Mouse (Mus musculus): ENCODE results near the gene CK137956. TPM values are rescaled to one million over a fixed set of nuclear protein-coding genes. Genes with fewer than 3 reads are reported as not detected.

Gene CK137956
- polyA plus RNA-seq, 1 experiment: not detected

GRCm38 (mm10) chr4:127937474-127937873 is 33.3 kb downstream of the CK137956 start:
- Histone ChIP-seq H3K27me3 (ENCODE audit: control insufficient read depth, insufficient read depth, insufficient read length) (no peaks in the 10 kb centered on the region), H3K79me2 (ENCODE audit: control insufficient read depth, insufficient read depth) (no peaks in the 10 kb centered on the region), H3K36me3 (ENCODE audit: control insufficient read depth, insufficient read depth) (no peaks in the 10 kb centered on the region), H3K4me3 (no peak overlapping the region), H3ac (ENCODE audit: control insufficient read depth, insufficient read length) (no peak overlapping the region), H3K4me2 (ENCODE audit: low read depth) (no peak overlapping the region)
- TF ChIP-seq MYOG (IDR thresholded peaks at IDR 0.05; ENCODE audit: control insufficient read depth in 1 of 3, insufficient read depth in 1 of 3, insufficient read length in 2 of 3, low read depth in 2 of 3): no peak
- TF ChIP-seq MAX (IDR thresholded peaks at IDR 0.05; ENCODE audit: low read depth): no peak
- TF ChIP-seq TCF12 (IDR thresholded peaks at IDR 0.05; ENCODE audit: insufficient read depth, poor library complexity, severe bottlenecking): no peak
- TF ChIP-seq USF1 (IDR thresholded peaks at IDR 0.05; ENCODE audit: low read depth): no peak
- no peak for TF ChIP-seq CEBPB (IDR thresholded peaks at IDR 0.05; ENCODE audit: insufficient read depth, poor library complexity, severe bottlenecking)
- TF ChIP-seq TCF3 (IDR thresholded peaks at IDR 0.05; ENCODE audit: insufficient read length, low read depth): no peak
- no peak for TF ChIP-seq POLR2A (IDR thresholded peaks at IDR 0.05; ENCODE audit: insufficient read length, low read depth)
- TF ChIP-seq REST (IDR thresholded peaks at IDR 0.05; ENCODE audit: insufficient read depth, insufficient read length): no peak
- no peak for TF ChIP-seq E2F4 (IDR thresholded peaks at IDR 0.05; ENCODE audit: insufficient read depth)
- no peak for TF ChIP-seq POLR2AphosphoS2 (IDR thresholded peaks at IDR 0.05; ENCODE audit: insufficient read length, low read depth)
- no peak for TF ChIP-seq SRF (IDR thresholded peaks at IDR 0.05; ENCODE audit: control insufficient read depth, insufficient read length, low read depth)
- no peak for TF ChIP-seq MYOD1 (IDR thresholded peaks at IDR 0.05; ENCODE audit: control insufficient read depth in 1 of 3, insufficient read length in 2 of 3, low read depth in 2 of 3)

GRCm38 (mm10) chr4:127935369-127935768 is 35.4 kb downstream of the CK137956 start:
- TF ChIP-seq TCF12 (IDR thresholded peaks at IDR 0.05; ENCODE audit: insufficient read depth, poor library complexity, severe bottlenecking) (no peak), POLR2AphosphoS2 (IDR thresholded peaks at IDR 0.05; ENCODE audit: insufficient read length, low read depth) (no peak), MYOD1 (IDR thresholded peaks at IDR 0.05; ENCODE audit: control insufficient read depth in 1 of 3, insufficient read length in 2 of 3, low read depth in 2 of 3) (no peak), REST (IDR thresholded peaks at IDR 0.05; ENCODE audit: insufficient read depth, insufficient read length) (no peak), USF1 (IDR thresholded peaks at IDR 0.05; ENCODE audit: low read depth) (no peak), MYOG (IDR thresholded peaks at IDR 0.05; ENCODE audit: control insufficient read depth in 1 of 3, insufficient read depth in 1 of 3, insufficient read length in 2 of 3, low read depth in 2 of 3) (no peak), SRF (IDR thresholded peaks at IDR 0.05; ENCODE audit: control insufficient read depth, insufficient read length, low read depth) (no peak), TCF3 (IDR thresholded peaks at IDR 0.05; ENCODE audit: insufficient read length, low read depth) (no peak), POLR2A (IDR thresholded peaks at IDR 0.05; ENCODE audit: insufficient read length, low read depth) (no peak), E2F4 (IDR thresholded peaks at IDR 0.05; ENCODE audit: insufficient read depth) (no peak), CEBPB (IDR thresholded peaks at IDR 0.05; ENCODE audit: insufficient read depth, poor library complexity, severe bottlenecking) (no peak), MAX (IDR thresholded peaks at IDR 0.05; ENCODE audit: low read depth) (no peak)
- Histone ChIP-seq H3K36me3 (ENCODE audit: control insufficient read depth, insufficient read depth) (no peaks in the 10 kb centered on the region), H3K4me2 (ENCODE audit: low read depth) (no peak overlapping the region), H3ac (ENCODE audit: control insufficient read depth, insufficient read length) (no peak overlapping the region), H3K27me3 (ENCODE audit: control insufficient read depth, insufficient read depth, insufficient read length) (no peaks in the 10 kb centered on the region), H3K4me3 (no peak overlapping the region), H3K79me2 (ENCODE audit: control insufficient read depth, insufficient read depth) (no peaks in the 10 kb centered on the region)

GRCm38 (mm10) chr4:127913551-127913950 is 57.2 kb downstream of the CK137956 start:
- Histone ChIP-seq H3ac (ENCODE audit: control insufficient read depth, insufficient read length) (no peak overlapping the region), H3K4me2 (ENCODE audit: low read depth) (no peak overlapping the region), H3K4me3 (no peak overlapping the region), H3K36me3 (ENCODE audit: control insufficient read depth, insufficient read depth) (no peaks in the 10 kb centered on the region), H3K27me3 (ENCODE audit: control insufficient read depth, insufficient read depth, insufficient read length) (no peaks in the 10 kb centered on the region), H3K79me2 (ENCODE audit: control insufficient read depth, insufficient read depth) (no peaks in the 10 kb centered on the region)
- TF ChIP-seq CEBPB (IDR thresholded peaks at IDR 0.05; ENCODE audit: insufficient read depth, poor library complexity, severe bottlenecking) (no peak), POLR2A (IDR thresholded peaks at IDR 0.05; ENCODE audit: insufficient read length, low read depth) (no peak), MAX (IDR thresholded peaks at IDR 0.05; ENCODE audit: low read depth) (no peak), MYOD1 (IDR thresholded peaks at IDR 0.05; ENCODE audit: control insufficient read depth in 1 of 3, insufficient read length in 2 of 3, low read depth in 2 of 3) (no peak), TCF12 (IDR thresholded peaks at IDR 0.05; ENCODE audit: insufficient read depth, poor library complexity, severe bottlenecking) (no peak), TCF3 (IDR thresholded peaks at IDR 0.05; ENCODE audit: insufficient read length, low read depth) (no peak), USF1 (IDR thresholded peaks at IDR 0.05; ENCODE audit: low read depth) (no peak), MYOG (IDR thresholded peaks at IDR 0.05; ENCODE audit: control insufficient read depth in 1 of 3, insufficient read depth in 1 of 3, insufficient read length in 2 of 3, low read depth in 2 of 3) (no peak), POLR2AphosphoS2 (IDR thresholded peaks at IDR 0.05; ENCODE audit: insufficient read length, low read depth) (no peak), SRF (IDR thresholded peaks at IDR 0.05; ENCODE audit: control insufficient read depth, insufficient read length, low read depth) (no peak), E2F4 (IDR thresholded peaks at IDR 0.05; ENCODE audit: insufficient read depth) (no peak), REST (IDR thresholded peaks at IDR 0.05; ENCODE audit: insufficient read depth, insufficient read length) (no peak)

- no peaks in the 10 kb centered on the region for H3K36me3 ChIP-seq (ENCODE audit: control insufficient read depth, insufficient read depth)
- no peaks in the 10 kb centered on the region for H3K27me3 ChIP-seq (ENCODE audit: control insufficient read depth, insufficient read depth, insufficient read length)
- no peak for TF ChIP-seq MAX (IDR thresholded peaks at IDR 0.05; ENCODE audit: low read depth)
- no peak for TF ChIP-seq TCF3 (IDR thresholded peaks at IDR 0.05; ENCODE audit: insufficient read length, low read depth)
- TF ChIP-seq MYOD1 (IDR thresholded peaks at IDR 0.05; ENCODE audit: control insufficient read depth in 1 of 3, insufficient read length in 2 of 3, low read depth in 2 of 3): no peak
- no peak for TF ChIP-seq TCF12 (IDR thresholded peaks at IDR 0.05; ENCODE audit: insufficient read depth, poor library complexity, severe bottlenecking)
- no peak for TF ChIP-seq SRF (IDR thresholded peaks at IDR 0.05; ENCODE audit: control insufficient read depth, insufficient read length, low read depth)
- no peak for TF ChIP-seq POLR2AphosphoS2 (IDR thresholded peaks at IDR 0.05; ENCODE audit: insufficient read length, low read depth)
- TF ChIP-seq USF1 (IDR thresholded peaks at IDR 0.05; ENCODE audit: low read depth): no peak
- TF ChIP-seq E2F4 (IDR thresholded peaks at IDR 0.05; ENCODE audit: insufficient read depth): no peak
- no peak for TF ChIP-seq REST (IDR thresholded peaks at IDR 0.05; ENCODE audit: insufficient read depth, insufficient read length)
- no peak for TF ChIP-seq POLR2A (IDR thresholded peaks at IDR 0.05; ENCODE audit: insufficient read length, low read depth)
- no peak for TF ChIP-seq CEBPB (IDR thresholded peaks at IDR 0.05; ENCODE audit: insufficient read depth, poor library complexity, severe bottlenecking)
- TF ChIP-seq MYOG (IDR thresholded peaks at IDR 0.05; ENCODE audit: control insufficient read depth in 1 of 3, insufficient read depth in 1 of 3, insufficient read length in 2 of 3, low read depth in 2 of 3): no peak
- H3K4me3 ChIP-seq: no peak overlapping the region
- H3K4me2 ChIP-seq (ENCODE audit: low read depth): no peak overlapping the region
- H3K79me2 ChIP-seq (ENCODE audit: control insufficient read depth, insufficient read depth): no peaks in the 10 kb centered on the region
- H3ac ChIP-seq (ENCODE audit: control insufficient read depth, insufficient read length): no peak overlapping the region
Measured at GRCm38 (mm10) chr4:127907151-127907550, 63.6 kb downstream of the CK137956 start.

Measured in myocyte (in vitro differentiated cells).